Mouse (Mus musculus) T-helper 1 cell (primary cell): ENCODE results near the gene Atg9a.

Experiments
- in situ Hi-C: fragments of 300-600 bp; cut with MboI, MseI; formaldehyde crosslinking; loops from one replicate; pipeline ENCODE4 v1.15.1; 2025; ENCODE audit warnings: high pct_unique_total_duplicates

Atg9a gene

DNA sequence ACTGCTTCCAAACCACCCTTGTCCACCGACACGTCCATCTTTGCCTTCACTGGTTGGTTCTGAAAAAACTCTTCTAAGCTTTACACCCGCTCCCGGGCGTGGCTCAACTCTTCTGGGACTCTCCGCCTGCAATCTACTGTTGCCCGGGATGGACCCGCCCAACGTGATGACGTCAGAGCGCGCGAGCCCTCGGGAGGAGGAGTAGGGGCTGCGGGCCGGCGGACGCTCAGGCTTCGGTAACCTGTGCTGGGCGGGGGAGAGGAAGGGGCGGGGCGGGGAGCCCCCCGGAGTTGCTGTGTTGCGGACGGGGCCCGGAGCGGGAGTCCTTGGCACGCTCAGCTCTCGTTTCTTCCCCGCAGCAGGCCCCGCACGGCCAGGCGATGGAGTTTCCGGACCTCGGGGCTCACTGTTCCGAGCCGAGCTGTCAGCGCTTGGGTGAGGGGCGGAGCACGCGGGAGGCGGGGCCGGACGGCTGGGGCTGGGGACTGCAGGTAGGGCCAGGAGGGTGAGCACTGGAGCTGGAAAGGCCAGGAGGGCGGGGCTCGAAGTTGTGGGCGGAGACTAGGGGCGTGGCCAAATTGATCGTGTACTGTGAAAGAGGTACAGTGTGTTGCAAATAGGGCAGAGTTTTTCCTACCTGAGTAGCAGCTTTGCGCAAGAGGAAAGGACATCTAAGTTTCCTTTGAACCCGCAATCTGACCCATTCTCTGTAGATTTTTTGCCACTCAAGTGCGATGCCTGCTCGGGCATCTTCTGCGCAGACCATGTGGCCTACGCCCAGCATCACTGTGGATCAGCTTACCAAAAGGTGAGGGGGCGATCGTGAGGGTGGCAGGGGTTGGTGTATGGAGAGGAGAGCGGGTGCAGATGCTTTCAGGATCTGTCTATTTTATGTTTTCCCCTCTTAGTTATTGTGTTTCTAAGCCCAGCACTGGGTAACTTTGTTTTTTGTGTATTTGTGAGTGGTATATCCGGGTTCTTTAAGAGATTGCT lies 23.2 kb downstream of the Atg9a start, which contains the start of gene Zfand2b:
Gene Zfand2b, plus strand, starts transcription at position 175 of the 993 bp plus-strand sequence.
- in situ Hi-C loops: loop anchor here (25.0 kb wide), 1 partner anchor 1231 kb away; no protein-coding TSS in a partner anchor

DNA sequence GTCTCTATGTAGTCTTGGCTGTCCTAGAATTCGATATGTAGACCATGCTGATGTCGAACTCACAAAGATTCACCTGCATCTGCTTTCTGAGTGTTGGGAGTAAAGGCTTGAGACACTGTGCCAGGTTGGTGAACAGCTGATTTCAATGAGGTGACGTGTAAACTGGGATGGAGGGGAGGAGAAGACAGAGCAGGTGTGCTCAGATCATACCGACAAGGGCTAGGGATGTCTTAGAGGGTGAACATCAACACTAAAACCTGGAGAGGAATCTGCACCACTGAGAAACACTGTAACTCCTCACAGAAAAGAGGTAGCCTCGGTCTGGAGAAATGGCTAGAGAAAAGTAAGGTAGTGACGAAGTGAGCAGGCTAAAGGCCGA lies 23.9 kb downstream of the Atg9a start:
- in situ Hi-C loops: loop anchor here (25.0 kb wide), 1 partner anchor 1231 kb away; no protein-coding TSS in a partner anchor

DNA sequence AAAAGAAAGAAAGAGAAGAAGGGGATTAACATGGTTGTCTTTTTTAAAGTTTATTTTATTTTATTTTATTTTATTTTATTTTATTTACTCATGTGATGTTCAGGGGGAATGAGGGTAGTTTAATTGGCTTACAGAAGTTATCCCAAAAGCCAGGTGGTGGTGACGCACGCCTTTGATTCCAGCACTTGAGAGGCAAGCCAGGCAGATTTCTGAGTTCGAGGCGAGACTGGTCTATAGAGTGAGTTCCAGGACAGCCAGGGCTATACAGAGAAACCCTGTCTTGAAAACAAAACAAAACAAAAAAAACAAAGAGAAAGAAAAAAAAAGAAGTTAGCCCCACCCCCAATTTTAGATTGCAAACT lies 31.8 kb downstream of the Atg9a start:
- in situ Hi-C loops: loop anchor here (25.0 kb wide), 1 partner anchor 1223 kb away; no protein-coding TSS in a partner anchor

DNA sequence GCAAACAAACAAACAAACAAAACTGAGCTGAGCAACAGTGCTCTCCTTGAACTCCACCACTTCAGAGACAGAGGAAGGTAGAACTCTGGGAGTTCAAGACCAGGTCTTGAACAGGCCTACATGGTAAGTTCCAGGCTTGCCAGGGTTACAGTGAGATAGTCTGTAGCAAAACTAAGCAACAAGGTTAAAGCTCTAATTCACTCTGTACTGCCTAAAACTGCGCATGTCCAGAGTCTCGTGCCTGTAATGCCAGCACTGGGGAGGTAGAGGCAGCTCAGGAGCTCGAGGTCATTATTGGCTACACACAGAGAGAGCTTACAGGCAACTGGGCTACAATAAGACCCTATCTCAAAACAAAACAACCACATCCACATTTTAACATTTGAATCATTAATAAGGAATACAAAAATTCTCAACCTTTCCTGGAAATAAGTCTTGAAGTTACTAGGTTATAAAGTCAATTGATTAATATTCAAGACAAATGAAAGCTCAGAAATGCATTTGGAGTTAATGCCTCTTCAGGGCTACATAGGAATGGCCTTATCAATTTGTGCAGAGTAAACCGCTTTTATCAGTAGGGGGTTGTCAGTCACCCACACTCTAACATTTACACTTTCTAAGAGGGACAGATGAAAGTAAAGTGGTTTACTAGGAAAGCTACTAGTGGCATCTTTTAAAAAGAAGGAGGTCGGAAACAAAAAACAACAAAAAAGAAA lies 32.3 kb downstream of the Atg9a start:
- in situ Hi-C loops: loop anchor here (25.0 kb wide), 1 partner anchor 1222 kb away; no protein-coding TSS in a partner anchor

DNA sequence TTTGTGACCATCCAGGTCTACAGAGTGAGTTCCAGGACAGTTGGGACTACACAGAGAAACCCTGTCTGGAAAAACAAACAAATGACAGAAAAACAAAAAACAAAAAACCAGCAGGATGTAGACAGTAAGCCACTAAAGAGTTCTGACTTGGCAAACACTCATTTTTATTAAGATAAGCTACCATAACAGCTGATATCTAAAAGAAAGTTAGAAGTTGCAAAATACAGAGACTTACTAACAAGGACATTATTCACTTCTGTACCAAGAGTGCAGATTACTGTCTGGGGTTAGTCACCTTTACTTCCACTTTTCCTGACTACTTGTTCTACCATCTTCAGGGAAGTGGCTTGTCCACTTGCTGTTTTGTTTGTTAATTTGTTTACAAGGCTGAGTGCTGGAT lies 33.0 kb downstream of the Atg9a start:
- in situ Hi-C loops: loop anchor here (25.0 kb wide), 1 partner anchor 1222 kb away; no protein-coding TSS in a partner anchor

DNA sequence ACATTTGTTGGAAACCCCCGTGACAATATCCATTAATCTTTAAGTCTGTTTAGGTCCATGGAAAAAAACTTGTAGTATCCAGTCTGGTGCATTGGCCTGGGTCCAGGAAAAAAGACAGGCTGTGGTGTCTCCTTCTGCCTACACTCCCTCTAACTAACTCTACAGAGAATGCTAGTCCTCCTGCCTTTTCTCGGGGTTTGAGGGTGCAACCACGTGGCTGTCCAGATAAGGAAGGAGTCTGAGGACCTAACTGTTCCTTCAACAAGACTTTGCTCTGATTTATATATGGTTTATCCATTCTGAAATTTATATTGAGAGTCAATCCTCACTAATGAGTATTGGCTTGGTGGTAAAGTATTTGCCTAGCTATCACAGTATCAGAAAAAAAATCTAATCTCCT lies 36.2 kb downstream of the Atg9a start:
- in situ Hi-C loops: loop anchor here (25.0 kb wide), 1 partner anchor 1219 kb away; no protein-coding TSS in a partner anchor

DNA sequence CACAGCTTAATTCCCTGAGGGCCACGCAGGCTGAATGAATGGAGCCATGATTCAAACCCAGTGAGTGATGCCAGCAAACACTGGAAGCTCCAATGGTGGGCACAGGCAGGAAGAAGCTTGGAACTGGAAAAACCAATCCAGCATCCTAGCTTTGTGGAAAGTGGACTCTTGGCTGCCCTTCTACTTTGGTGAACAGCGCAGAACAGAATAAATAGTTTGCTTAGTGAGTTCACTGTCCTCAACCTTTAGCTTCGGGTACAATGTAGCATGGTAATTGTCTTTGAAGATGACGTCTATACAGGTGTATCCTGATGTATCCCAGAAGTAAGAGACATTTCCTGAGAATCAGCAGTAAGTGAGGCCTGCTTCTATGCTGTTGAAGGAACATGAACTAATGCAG lies 43.3 kb downstream of the Atg9a start:
- in situ Hi-C loops: no loop called here

DNA sequence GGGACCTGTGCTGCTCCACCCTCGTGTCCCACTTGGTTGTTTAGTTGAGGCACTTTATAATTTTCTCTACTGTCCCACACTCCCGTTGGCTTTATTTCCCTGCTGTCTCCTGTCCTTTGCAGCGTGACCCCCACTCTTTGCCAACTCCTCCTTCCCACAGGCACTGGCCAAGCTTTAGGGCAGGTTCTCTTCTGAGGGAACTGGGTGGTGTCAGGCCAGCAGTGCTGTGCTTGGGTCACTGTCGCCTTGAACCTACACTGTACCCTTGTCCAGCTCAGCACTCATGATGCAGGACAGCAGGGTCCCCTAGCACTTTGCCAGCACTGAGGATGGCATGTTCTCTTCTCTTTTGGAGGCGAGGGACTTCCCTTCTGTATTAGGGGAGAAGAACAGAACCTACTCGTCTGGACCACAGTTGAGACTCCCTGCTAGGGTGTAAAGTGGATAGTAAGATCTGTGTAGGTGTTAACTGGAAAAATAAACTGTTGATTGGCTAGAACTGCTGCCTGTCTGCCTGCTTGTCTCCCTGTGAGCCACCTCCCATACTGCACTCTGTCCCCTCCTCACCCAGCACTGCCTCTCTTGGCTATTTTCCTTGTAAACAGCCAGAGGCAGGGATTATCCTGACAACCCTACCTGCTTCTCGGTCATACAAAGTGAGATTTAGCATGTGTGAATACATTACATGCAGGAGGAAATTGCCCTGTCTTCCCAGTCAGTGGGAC lies 44.4 kb downstream of the Atg9a start:
- in situ Hi-C loops: no loop called here

DNA sequence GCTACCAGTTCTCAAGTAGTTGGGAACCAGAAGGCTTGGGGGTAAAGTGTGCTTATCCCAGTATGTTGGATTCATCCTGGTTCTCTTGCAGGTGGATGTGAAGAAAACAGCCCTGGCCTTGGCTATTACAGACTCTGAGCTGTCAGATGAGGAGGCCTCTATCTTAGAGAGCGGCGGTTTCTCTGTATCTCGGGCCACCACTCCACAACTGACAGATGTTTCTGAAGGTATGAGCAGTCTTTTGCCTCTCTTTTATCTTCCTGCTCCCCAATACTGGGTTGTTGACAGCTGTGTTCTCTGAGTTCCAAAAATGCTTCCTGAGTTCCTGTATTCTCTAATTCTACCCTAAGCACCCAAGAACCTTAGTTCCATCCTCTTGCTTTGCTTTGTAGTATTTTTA lies 46.4 kb downstream of the Atg9a start:
- in situ Hi-C loops: no loop called here

DNA sequence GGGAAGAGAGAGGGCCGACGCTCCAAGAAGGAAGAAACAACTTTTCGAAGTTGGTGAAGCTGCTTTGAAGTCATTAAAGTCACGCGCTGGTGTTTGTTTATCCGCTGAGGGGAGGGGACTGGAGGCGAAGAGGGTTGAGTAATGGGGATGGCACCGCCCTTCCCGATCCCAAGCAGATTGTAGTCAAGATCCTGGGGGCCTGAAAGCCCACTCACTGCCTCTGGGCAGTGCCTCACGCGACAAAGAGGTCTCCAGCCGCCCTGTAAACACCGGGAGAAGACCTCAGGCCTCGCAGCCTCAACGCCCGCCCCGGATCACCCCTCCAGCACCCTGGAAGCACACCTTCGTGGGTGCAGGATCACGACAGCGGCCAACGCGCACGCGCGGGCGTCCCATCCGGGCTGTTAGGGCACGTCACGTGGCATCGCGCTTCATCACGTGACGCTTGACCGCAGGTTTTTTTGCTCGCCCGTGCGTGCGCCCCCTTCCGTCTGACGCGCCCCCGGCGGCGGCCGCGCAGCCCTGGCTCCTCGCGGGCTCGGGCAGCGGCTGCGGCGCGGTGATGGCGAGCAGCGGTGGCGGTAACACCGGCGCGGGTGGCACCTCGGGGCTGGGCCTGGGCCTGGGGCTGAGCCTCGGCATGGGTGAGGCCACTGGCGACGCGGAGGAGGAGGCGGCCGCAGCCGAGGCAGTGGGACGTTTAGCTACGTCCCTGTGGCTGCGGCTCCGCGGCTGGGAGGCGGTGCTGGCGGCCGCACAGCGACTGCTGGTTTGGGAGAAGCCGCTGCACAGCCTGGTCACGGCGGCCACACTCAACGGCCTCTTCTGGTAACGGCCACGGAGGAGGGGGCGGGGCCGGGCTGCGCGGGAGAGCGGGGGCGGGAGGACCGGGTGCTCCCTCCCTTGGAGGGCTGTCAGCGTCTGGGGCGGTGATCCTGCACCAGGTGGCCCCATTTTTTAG lies 49.4 kb downstream of the Atg9a start, which contains the start of the genes Cnppd1 and Retreg2:
Gene Cnppd1, minus strand, starts transcription at position 411 of the 961 bp plus-strand sequence.
Gene Retreg2, plus strand, starts transcription at position 478 of the 961 bp plus-strand sequence.
- in situ Hi-C loops: no loop called here

DNA sequence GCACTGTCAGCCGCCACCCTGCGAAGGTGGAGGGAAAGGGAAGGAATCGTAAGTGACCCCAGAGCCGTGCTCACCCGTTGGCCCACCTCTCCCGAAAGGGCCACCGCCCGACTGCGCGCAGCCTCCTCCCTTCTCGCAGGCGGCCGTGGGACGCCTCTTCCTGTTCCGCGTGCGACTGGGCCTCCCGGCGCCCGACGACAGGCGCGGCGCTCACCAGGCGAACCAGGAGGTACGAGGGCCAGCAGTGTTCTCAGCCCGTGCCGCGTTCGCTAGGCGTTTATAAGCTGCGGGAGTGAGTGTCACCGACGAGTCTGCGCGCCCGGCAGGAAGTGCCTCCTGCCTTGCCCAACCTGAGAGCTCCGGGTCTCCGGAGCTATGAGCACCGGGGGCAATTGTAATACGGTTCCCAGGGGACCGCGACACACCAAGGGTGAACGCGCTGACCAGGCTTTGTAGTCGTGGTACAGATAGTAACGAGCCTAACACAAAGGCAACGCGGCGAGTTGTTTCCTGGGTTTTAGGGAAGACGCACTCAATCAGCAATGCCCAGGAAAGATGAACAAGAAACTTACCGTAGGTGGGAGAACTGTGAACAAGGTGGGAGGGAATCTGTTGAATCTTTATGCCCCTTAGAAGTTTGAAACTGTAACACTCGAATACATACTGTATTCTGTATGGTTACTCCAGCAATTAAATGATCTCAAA lies 50.4 kb downstream of the Atg9a start:
- in situ Hi-C loops: no loop called here

DNA sequence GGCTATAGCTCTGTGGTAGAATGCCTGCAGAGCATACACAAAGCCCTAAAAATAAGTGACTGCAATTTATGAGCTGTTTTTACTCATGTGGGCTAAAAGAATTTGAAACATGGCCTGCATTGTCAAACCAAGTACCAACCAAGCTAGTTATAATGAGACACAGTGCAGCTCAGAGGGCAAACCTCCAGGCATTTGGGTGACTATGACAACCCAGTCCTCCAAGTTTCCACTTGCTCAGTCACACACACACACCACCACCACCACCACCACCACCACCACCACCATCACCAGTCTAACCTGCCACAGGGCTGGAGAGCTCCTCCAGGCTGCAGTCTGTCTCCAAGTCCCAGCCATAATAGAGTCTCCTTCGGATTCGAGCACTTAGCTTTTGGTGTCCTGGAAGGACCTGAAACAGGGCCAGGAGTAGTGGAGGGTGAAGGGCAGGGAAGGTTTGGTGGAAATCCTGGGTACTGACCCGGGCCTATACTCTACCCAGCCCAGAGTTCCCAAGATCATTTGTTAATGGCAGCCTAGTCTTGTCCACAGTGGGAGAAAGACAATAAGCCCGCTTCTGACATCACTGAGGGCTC lies 51.3 kb downstream of the Atg9a start:
- in situ Hi-C loops: no loop called here

DNA sequence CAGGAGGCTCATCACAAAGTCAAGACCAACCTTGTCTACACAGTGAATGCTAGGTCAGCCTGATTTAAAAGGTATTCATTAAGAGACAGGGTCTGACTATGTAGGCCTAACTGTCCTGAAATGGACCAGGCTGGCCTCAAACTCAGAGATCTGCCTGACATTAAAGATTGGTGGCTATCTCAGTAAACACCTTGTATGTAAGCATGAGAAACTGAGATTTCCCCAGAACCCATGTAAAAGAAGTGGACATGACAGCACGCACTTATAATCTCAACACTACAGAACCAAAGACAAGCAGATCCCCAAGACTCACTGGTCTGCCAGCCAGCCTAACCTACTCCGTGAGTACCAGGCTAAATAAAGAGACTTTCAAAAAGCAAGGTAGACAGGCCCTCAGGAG lies 53.5 kb downstream of the Atg9a start:
- in situ Hi-C loops: no loop called here

DNA sequence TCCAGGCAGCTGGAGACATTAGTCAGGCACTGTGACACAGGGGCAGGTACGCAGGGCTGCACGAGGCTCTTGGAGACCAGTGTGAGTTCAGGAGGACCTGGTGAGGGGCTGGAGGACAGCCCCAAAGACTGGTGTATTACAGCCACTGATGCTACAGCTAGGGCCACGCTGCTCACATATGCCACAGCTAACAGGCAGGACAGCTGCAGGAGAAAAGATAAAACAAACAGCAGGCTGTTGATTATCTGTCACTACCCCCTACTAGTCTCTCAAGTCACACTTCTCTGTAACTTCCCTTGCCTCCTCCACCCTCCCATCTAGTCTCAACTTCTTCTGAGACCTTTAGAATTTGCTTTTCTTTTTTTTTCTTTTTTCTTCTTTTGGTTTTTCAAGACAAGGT lies 55.3 kb downstream of the Atg9a start:
- in situ Hi-C loops: no loop called here

DNA sequence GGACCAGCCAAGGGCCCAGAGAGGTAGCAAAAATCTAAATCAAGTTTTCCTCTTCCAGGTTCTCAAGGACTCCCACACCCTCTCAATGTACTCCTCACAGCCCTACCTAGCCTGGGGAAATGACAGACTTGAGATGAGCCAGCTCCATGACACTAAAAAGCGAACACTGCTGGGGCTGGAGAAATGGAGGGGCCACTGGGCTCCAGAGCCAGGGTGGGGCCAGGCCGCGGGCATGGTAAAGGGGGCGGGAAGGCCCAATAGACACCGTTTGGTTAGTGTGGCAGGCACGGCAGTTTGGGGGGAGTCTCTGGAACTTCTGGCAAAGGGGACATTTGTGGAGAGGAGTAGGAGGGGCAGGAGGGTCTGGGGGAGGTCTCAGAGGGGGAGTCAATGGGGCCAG lies 55.7 kb downstream of the Atg9a start:
- in situ Hi-C loops: no loop called here

DNA sequence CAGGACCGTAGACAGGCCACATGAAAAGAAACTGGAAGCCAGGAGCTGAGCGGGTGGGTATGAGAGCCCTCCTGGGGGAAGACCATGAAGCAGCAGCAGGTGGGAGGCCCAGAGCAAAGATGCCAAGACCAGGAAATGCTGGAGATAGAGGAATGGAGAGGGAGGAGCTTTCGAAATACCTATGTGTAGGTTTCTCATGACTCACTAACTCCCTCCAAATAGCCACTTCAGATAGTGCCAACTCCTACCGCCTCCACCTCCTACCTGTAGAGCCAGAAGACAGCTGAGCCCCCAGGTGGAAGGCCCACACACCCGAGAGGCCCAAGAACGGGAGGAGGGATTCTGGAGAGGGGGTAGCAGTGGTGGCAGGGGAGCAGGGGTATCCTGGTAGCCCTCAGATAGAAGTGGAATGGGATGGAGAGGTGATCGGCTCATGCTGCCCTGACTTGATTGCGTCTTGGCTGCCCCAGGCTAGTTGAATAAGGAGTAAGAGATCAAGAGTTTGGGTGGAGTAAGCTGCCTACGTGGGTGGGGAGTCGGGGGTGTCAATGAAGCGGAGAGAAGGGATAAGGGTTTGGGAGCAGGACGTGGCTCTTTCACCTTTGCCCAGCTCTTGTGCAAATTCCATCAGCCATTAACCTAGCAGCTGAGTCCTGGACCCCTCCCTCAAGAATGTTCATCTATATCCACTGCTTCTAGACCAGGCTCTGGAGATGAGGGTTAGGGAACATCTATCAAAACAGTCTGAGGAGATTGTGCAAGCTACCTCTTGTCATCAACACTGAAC lies 58.4 kb downstream of the Atg9a start, which contains the start of gene Slc23a3:
Gene Slc23a3, minus strand, starts transcription at position 470 of the 787 bp plus-strand sequence.
- in situ Hi-C loops: no loop called here
